Mouse (Mus musculus) CD8-positive naive resting alpha-beta T cell, adult 57 days (primary cell): ENCODE data around the gene Timm10. TPM values are rescaled to one million over a fixed set of nuclear protein-coding genes. Genes with fewer than 3 reads are reported as not detected.

Experiments
- total RNA-seq: library from RNA; stranded (reverse); gene quantifications from one replicate; pipeline ENCODE4 v1.2.4, GENCODE M21; 2023

The Timm10 gene
- total RNA-seq = 20.6 TPM

DNA sequence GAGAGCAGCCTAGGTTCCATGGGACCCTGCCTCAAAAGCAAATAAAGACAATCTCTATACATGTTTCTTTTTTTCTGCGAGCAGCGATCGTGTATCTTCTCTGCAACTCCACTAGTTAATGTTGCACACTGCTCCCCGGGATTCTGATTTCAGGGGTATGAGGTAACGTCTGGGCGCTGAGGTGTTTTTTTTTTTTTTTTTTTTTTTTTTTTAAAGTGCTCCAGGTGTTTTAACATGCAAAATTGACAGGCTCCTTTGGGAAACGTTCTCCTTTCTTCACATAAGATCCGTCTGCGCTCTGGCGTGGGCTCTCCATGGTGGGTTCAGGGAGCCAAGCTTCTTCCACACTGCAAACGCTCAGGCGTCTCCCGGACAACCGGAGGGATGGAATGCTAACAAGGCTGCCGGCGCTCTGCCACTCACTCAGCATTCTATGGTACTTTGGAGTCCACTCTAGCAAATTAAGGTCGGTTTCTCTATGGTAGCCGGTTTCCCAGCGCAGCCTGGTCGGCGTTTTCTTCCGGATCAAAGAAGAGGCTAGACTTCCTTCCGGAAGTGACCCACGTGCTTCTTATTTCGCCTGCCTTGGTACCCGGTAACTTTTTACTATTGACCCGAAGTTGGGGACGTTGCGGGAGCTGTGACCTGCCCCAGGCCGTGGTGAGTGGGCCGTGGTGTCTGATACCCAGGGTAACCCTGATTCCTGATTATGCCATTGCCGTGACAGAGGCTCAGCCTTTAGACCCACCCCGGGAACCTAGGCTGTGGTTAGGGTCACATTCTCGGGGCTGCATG, at the start of gene Timm10:
Gene Timm10 (plus strand): TSS at position 510 of the 795 bp plus-strand sequence.

GRCm38 (mm10) chr2:84798493-84798921, 28.3 kb upstream of the Timm10 start, which contains the start of gene Ube2l6:
Ube2l6 (plus strand) TSS chr2:84798828.

GRCm38 (mm10) chr2:84822552-84822951, 4.2 kb upstream of the Timm10 start, which contains the start of gene Smtnl1:
Smtnl1 (minus strand) TSS chr2:84822652.

DNA sequence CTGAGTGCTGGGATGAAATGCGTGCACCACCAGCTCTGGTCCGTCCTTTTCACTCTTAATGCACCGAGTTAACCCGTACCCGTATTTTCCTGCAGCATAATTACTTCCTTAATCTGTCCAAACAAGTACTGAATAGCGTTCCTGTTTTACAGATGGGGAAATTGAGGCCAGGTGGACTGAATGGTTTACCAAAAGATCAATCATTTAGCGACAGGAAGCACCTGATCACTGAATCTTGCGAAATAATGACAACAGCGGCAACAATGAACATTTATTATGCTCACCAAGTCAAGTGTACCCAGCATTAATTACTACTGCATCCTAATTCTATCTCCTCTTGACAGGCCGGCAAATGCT, 11.8 kb downstream of the Timm10 start, which contains the start of gene Slc43a1:
Gene Slc43a1 (plus strand): TSS at position 258 of the 357 bp plus-strand sequence.

Other genes with a start within 250 kb of the Timm10 start
- gene Ctnnd1, start 176.2 kb upstream of the Timm10 start, total RNA-seq = 1.7 TPM
- gene Btbd18, start 167.9 kb upstream of the Timm10 start, total RNA-seq = not detected
- gene Selenoh, start 156.2 kb upstream of the Timm10 start, total RNA-seq = 38.9 TPM
- gene Gm28635, start 149.0 kb upstream of the Timm10 start, total RNA-seq = not detected
- gene Med19, start 148.6 kb upstream of the Timm10 start, total RNA-seq = 12.8 TPM
- gene Tmx2, start 147.9 kb upstream of the Timm10 start, total RNA-seq = 38.8 TPM
- 44.5 TPM for gene Zdhhc5, start 111.8 kb upstream of the Timm10 start, total RNA-seq
- 28.6 TPM for gene Clp1, start 99.6 kb upstream of the Timm10 start, total RNA-seq
- 0.67 TPM for gene Ypel4, start 92.9 kb upstream of the Timm10 start, total RNA-seq
- not detected for gene Gm19426, start 83.3 kb upstream of the Timm10 start, total RNA-seq
- 0.95 TPM for gene Serping1, start 51.6 kb upstream of the Timm10 start, total RNA-seq
- 10.3 TPM for gene Ube2l6, start 28.2 kb upstream of the Timm10 start, total RNA-seq
- not detected for gene Smtnl1, start 4.3 kb upstream of the Timm10 start, total RNA-seq
- 1.1 TPM for gene Slc43a1, start 11.9 kb downstream of the Timm10 start, total RNA-seq
- gene Rtn4rl2, start 59.7 kb downstream of the Timm10 start, total RNA-seq = not detected
- 6.7 TPM for gene Slc43a3, start 109.6 kb downstream of the Timm10 start, total RNA-seq
- 1.7 TPM for gene Prg2, start 153.5 kb downstream of the Timm10 start, total RNA-seq
- not detected for gene Prg3, start 161.2 kb downstream of the Timm10 start, total RNA-seq
- gene Ssrp1, start 210.2 kb downstream of the Timm10 start, total RNA-seq = 165 TPM
- gene P2rx3, start 210.5 kb downstream of the Timm10 start, total RNA-seq = 0.37 TPM
- 24.1 TPM for gene Tnks1bp1, start 221.0 kb downstream of the Timm10 start, total RNA-seq